Mouse (Mus musculus) Patski (cell line): ENCODE results near the gene Mpnd. TPM values are rescaled to one million over a fixed set of nuclear protein-coding genes. Genes with fewer than 3 reads are reported as not detected.
A peak's percentile ranks its signal among the peaks of the same experiment; 100 is the strongest.

Experiments
- ATAC-seq: fragments of 100-300 bp; one replicate; pipeline ENCODE4 v1.8.0; 2021
- CTCF ChIA-PET: fragments of 350-600 bp; sonication (Branson Sonifier 250); formaldehyde crosslinking; loops from one replicate; lab custom pipeline; 2022; ENCODE audit warnings: inconsistent platforms; lab: Charles Lee
- POLR2A ChIA-PET: fragments of 350-600 bp; sonication (Branson Sonifier 250); formaldehyde crosslinking; loops from one replicate; lab custom pipeline; 2022; ENCODE audit warnings: antibody characterized with exemption, inconsistent platforms; lab: Charles Lee
- DNase-seq: peaks from one replicate; pipeline ENCODE4 v3.0.0-alpha.2; 2011; ENCODE audit warnings: low read depth, low spot score
- H3K27me3 ChIP-seq: fragments of 371-371 bp; one replicate; pipeline ENCODE4 v1.5.1; 2021
- CTCF ChIP-seq: fragments of 100-300 bp; IDR thresholded peaks from one replicate; pipeline ENCODE4 v1.5.1; 2021
- in situ Hi-C: fragments of 300-500 bp; cut with MboI; formaldehyde crosslinking; loops from 3 replicates; pipeline ENCODE4 v1.11.1; 2018; ENCODE audit warnings: low pct_unique_long_range_greater_than_20kb, mixed read lengths
- polyA plus RNA-seq: library from polyadenylated mRNA; unstranded; gene quantifications from one replicate; pipeline ENCODE4 v1.2.3, GENCODE M21; 2021

Mpnd gene
- polyA plus RNA-seq, 1 experiment from 2014 or later: 174 TPM

DNA sequence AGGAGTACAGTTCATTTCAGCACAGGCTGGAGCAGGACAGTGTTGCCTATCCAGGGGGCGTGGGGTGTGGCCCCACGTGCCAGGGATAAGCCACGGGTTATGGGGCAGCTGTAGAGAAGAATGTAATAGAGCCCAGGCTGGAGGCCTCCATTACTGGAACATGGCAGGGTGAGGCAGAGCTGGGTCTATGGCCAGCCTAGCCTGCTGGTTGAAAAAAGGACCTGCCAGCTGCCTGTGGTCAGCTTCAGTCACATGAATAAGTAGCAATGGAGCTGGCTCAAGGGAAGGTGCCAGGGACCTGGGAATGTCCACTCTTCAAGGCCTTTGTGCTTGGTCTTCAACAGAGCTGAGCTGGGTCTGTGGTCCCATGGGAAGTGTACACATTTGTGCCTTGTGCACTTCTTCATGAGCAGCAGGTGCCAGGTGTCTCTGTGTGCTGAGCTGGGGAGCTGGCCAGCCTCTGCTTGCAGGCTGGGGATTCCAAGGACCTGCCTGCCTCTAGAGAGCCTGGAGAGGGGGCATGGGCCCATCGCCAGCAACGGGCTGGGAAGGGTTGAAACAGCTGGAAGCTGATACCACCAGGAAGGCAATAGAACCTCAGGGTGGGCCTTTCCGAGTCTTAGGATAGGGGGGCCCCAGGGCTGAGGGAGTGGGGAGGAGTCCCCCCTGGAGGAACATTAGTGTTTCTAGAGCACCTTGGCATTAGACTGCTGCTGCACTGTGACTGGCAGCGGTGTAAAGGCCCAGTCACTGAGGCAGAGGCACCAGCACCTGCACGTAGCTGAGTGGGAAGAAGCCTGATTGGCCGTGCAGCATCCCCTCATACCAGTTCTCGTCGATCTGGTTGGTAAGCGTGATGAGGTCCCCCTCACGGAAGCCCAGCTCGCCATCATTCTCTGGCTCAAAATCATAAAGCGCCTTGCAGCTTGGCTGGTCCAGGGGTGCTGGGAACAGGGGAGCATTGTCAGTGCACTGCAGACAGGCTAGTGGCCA is 11.6 kb downstream of the Mpnd start:
- H3K27me3 ChIP-seq: no peaks in the 10 kb centered on the region
- ChIA-PET CTCF (interaction anchor here (1.3 to 8.8 kb wide), 5 partner anchors 8 to 23 kb away, joined by 3 to 72 read pairs (median 13); partner anchors contain the start of genes Chaf1a and Sh3gl1), POLR2A (interaction anchor here (1.1 to 3.0 kb wide), 5 partner anchors 8 to 68 kb away, joined by 3 to 17 read pairs (median 7); partner anchors contain the start of genes Sh3gl1 and Stap2)
- no peak for ATAC-seq
- no peak for DNase-seq
- TF ChIP-seq CTCF: no peak
- in situ Hi-C loops: loop anchor here (10.0 to 25.0 kb wide), 2 partner anchors 52 to 305 kb away; partner anchors contain the start of gene Pot1b

DNA sequence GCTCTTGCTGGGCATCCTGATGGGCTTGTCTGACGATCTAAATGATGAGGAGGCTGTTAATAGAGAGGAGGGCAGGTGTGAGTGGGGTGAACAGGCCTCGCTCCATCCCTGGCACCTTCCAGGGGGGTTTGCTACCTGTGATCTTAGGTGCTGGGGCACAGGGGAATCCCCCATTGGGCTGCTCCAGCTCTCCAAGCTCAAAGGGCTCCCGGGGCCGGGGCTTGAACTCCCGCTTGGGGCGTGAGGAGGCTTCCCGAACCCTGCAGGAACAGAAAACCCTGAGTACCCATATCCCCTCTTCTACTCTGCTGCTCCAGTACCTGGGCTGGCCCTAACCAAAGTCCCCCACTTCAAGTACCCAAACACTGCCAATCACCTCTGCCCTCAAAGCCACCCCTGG is 12.3 kb downstream of the Mpnd start:
- in situ Hi-C loops: loop anchor here (10.0 to 25.0 kb wide), 2 partner anchors 53 to 306 kb away; partner anchors contain the start of gene Pot1b
- no peak for ATAC-seq
- no peaks in the 10 kb centered on the region for H3K27me3 ChIP-seq
- CTCF ChIA-PET: interaction anchor here (1.1 to 8.8 kb wide), 9 partner anchors 8 to 51 kb away, joined by 3 to 72 read pairs (median 5); partner anchors contain the start of genes Chaf1a and Sh3gl1
- no peak for DNase-seq
- TF ChIP-seq CTCF: no peak
- POLR2A ChIA-PET: interaction anchor here (0.9 to 3.0 kb wide), 5 partner anchors 9 to 67 kb away, joined by 3 to 17 read pairs (median 7); partner anchors contain the start of gene Sh3gl1

DNA sequence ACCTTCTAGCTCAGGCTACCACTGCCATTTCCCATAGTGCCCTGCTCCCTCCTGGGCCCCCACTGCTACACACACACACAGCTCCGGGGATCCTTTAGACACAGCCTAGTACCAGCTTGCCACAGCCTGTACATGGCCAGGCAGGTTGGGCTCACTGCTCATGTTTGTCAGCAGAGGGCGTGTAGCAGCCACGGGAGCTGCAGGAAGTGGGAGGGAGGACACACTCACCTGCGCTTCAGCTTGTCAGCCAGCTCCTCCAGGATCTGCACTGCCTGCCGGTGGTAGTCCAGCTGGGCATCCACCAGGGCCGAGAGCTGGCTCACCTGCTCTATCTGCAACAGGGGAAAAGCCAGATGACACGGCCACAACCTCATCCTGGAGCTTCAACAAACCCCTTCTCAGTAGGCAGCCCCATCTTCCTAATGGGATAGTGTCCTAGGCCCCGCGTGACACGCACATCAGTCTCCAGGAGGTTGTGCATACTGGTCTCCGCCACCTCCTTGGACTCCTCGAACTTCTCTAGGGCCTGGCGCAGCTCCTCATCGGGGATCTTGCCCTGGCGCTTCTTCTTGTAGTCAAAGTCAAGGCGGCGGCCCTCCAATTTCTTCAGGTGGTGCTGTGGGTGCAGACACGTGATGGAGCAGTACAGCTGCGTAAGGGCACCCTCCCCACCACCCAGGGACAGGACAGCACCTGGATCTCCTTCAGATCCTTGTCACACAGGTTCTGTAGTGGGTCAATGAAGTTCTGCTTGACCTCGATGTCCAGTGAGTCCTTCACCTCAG is 13.0 kb downstream of the Mpnd start:
- ChIA-PET CTCF (interaction anchor here (1.1 to 8.8 kb wide), 9 partner anchors 9 to 52 kb away, joined by 3 to 72 read pairs (median 5); partner anchors contain the start of genes Chaf1a and Sh3gl1), POLR2A (interaction anchor here (0.9 to 3.0 kb wide), 5 partner anchors 10 to 66 kb away, joined by 3 to 17 read pairs (median 7); partner anchors contain the start of gene Sh3gl1)
- no peak for TF ChIP-seq CTCF
- in situ Hi-C loops: loop anchor here (10.0 to 25.0 kb wide), 2 partner anchors 54 to 306 kb away; partner anchors contain the start of gene Pot1b
- ATAC-seq (peak; percentile 68), DNase-seq (no peak)
- no peaks in the 10 kb centered on the region for H3K27me3 ChIP-seq

DNA sequence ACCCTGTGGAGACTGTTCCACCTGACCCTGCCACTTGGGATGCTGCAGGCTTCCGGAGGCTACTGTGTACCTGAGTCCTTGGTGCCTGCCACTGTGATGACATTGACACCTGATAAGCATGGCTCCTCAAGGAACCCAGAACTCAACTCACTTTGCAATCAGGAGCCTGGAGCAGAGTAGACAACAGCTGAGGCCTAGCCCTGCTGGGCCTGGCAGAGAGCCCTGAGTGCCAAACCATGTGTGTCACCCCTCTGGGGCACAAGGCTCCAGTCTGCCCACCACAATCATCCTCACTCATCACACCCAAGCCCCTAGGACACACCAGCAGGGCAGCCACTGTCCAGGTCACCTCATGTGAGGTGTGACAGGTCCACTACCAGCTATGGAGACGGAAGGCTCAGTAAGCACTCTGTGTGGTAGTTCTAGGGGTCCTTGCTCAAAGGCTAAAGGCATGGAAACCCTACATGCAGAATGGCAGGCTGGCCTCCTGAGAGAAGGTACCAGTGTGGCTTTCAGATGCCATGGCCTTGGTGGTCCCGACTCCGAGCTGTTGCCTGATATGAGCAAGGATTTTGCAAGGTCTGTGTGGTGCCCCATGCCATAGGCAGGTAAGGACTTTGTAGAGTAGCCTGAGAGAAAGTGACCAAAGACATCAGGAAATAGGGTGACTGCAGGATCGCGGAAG is 15.0 kb downstream of the Mpnd start:
- no peak for DNase-seq
- POLR2A ChIA-PET: interaction anchor here (0.7 to 1.4 kb wide), 4 partner anchors 9 to 16 kb away, joined by 3 to 4 read pairs (median 3); partner anchors contain the start of gene Sh3gl1
- no peak for ATAC-seq
- no peaks in the 10 kb centered on the region for H3K27me3 ChIP-seq
- in situ Hi-C loops: loop anchor here (25.0 kb wide), 1 partner anchor 308 kb away; the partner anchor contains the start of gene Pot1b
- TF ChIP-seq CTCF: no peak
- CTCF ChIA-PET: interaction anchor here (1.2 to 8.8 kb wide), 4 partner anchors 10 to 16 kb away, joined by 3 to 72 read pairs (median 9); partner anchors contain the start of gene Sh3gl1

DNA sequence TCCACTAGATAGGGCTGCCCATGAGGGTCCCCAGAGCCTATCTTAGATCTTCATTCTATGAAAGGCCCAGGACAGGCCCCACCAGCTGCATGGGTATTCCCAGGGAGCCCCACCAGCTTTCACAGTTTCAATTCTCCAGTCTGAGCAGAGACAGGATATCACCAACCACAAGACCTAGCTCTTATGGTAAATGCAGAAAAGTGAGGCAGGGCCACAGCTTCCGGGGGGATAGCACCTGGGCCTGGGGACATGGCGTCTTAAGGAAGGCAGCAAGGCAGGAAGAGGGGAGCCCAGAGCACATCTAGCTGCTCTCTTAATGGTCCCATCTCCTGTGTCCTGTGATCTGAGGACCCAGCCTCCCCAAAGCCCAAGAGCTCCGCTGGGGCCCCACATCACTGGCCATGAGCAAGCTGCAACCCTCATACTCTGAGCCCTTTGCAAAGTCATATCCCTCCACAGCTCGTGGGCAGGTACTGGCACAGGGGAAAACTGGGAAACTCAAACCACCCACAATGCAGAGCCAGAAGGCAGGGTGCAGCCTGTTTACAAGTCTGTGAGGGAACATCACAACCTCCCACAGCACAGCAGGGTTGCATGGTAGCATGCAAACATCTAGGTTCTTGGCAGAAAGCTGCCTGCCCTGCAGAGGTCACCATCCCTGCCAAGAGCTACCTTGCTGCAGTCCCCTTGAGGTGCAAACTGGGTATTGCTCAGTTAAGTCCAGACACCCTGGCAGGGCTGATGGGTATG is 15.8 kb downstream of the Mpnd start:
- H3K27me3 ChIP-seq: no peaks in the 10 kb centered on the region
- CTCF ChIA-PET: interaction anchor here (1.0 to 8.8 kb wide), 5 partner anchors 9 to 16 kb away, joined by 3 to 72 read pairs (median 8); partner anchors contain the start of gene Sh3gl1
- ATAC-seq (no peak), DNase-seq (no peak)
- POLR2A ChIA-PET: interaction anchor here (0.7 to 1.4 kb wide), 4 partner anchors 9 to 15 kb away, joined by 3 to 4 read pairs (median 3); partner anchors contain the start of gene Sh3gl1
- in situ Hi-C loops: loop anchor here (25.0 kb wide), 1 partner anchor 309 kb away; the partner anchor contains the start of gene Pot1b
- no peak for TF ChIP-seq CTCF

DNA sequence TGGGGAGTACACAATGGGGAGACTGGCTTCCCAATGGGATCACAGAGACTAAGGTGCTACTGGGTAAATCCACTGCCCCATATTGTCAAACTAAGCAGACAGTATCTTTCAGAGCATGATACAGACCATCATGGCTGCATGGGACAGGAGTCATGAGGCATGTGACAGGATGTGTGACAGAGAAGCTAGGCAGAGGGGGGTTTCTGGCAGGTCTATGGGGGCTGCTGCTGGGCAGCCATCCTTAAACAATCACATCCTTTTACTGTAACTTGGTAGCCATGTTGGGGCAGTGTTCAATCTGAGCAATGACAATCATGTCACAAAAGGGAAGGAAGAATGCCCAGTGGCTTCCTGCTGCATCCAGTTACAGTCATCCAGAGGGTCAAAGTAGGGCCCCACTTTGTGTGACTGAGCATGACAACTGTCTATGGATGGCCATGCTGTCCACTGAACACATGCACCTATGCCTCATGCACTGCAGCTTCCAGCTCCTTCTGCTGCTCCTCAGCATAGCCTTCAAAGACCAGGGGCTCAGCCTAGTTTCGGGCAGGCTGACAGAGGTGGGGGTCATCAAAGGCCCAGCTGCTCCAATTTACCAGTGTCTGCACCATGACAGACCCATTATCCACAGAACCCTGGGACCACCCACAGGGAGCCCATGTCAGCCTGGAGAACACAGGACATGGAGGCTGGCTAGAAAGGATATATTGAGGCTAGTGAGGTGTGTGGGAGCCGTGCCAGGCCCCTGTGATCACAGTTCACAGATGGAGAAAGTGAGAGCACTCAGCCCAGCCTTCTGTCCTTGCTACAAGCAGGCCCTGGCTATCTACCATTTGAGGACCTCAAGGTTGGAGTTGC is 16.8 kb downstream of the Mpnd start:
- H3K27me3 ChIP-seq: no peaks in the 10 kb centered on the region
- in situ Hi-C loops: loop anchor here (25.0 kb wide), 1 partner anchor 310 kb away; the partner anchor contains the start of gene Pot1b
- POLR2A ChIA-PET: interaction anchor here (1.2 to 1.4 kb wide), 2 partner anchors 8 to 10 kb away, joined by 3 to 4 read pairs; no protein-coding TSS in a partner anchor
- CTCF ChIA-PET: interaction anchor here (0.6 to 8.8 kb wide), 7 partner anchors 8 to 14 kb away, joined by 3 to 72 read pairs (median 3); partner anchors contain the start of gene Sh3gl1
- ATAC-seq (no peak), DNase-seq (no peak)
- TF ChIP-seq CTCF: no peak

DNA sequence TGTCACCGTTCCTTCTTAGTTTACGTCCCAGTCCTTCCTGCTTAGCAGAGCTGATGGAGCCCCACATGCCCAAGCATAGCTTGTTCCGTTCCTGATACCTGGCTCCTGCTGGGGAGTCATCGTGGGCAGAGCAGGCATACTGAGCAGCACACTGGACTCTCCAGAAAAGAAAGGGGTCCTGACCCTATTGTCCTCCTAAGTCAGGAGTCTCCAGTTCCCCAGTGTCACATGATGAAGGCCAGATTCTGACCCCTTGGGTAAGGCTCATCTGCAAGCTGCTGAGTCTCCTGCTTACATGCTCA is 17.4 kb downstream of the Mpnd start:
- CTCF ChIA-PET: interaction anchor here (0.7 to 1.1 kb wide), 2 partner anchors 10 to 13 kb away, joined by 3 to 4 read pairs; partner anchors contain the start of gene Sh3gl1
- no peak for ATAC-seq

More for the DNA sequence above, 17.4 kb downstream of the Mpnd start:
- in situ Hi-C loops: loop anchor here (25.0 kb wide), 1 partner anchor 311 kb away; the partner anchor contains the start of gene Pot1b
- POLR2A ChIA-PET: no interaction called here
- H3K27me3 ChIP-seq: no peaks in the 10 kb centered on the region
- no peak for DNase-seq
- TF ChIP-seq CTCF: no peak
